Mouse (Mus musculus) testis, adult 2 months (tissue): ENCODE measurements around the gene Bpifb1.
"Not testable (repeated sequence)": the region's sequence is repeated elsewhere in the genome, so short reads cannot be mapped to it uniquely, and the experiment has no call there.

ENCODE experiments used
- CTCF ChIP-seq: fragments of 200-500 bp; IDR thresholded peaks from 2 replicates; pipeline ENCODE4 v1.5.1; 2012; ENCODE audit warnings: low read depth, mild to moderate bottlenecking, inconsistent platforms, low read length, moderate library complexity; ENCODE audit not compliant: control insufficient read depth, insufficient read depth, insufficient replicate concordance
- POLR2A ChIP-seq: fragments of 200-500 bp; IDR thresholded peaks from 2 replicates; pipeline ENCODE4 v1.6.1; 2012; ENCODE audit warnings: low read depth, mild to moderate bottlenecking, inconsistent platforms, low read length, moderate library complexity; ENCODE audit not compliant: control insufficient read depth

GRCm38 (mm10) chr2:154264397-154264796 is 73.8 kb downstream of the Bpifb1 start:
- not testable (repeated sequence) for TF ChIP-seq CTCF, POLR2A
